Mouse (Mus musculus): ENCODE measurements around the gene Ccdc189.

DNA sequence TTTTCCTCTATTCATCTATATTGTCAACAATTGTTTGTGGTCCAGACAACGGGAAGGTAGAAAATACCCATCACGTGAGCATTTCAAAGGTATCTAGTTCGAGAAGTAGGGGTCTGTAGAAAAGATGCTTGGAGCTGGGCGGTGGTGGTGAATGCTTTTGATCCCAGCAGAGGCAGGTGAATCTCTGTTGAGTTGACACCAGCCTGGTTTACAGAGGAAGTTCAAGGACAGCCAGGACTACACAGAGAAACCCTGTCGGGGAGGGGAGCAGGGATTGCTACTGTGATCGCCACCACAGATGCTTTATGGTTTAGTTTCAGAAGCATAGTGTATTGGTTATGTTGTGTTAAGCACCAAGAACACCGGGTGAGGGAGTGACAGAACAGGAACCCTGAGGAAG, 14.3 kb downstream of the Ccdc189 start:
- TF ChIP-seq CTCF (IDR thresholded peaks at IDR 0.05; ENCODE audit: low read depth): no peak
- no peak for TF ChIP-seq EP300 (optimal IDR thresholded peaks at IDR 0.05)
